Mouse (Mus musculus): ENCODE results near the gene Hps4.

Gene Hps4

GRCm38 (mm10) chr5:112323246-112323645 lies 19.6 kb upstream of the Hps4 start:
- no peak for DNase-seq (ENCODE audit: extremely low spot score, low spot score)

GRCm38 (mm10) chr5:112324637-112325545 lies 18.0 kb upstream of the Hps4 start:
- DNase-seq (ENCODE audit: extremely low spot score, low spot score), result peak; percentile 28

GRCm38 (mm10) chr5:112325546-112326445 lies 17.1 kb upstream of the Hps4 start, which contains the start of gene Tfip11:
Gene Tfip11, plus strand, starts transcription at chr5:112326358.
- DNase-seq (ENCODE audit: extremely low spot score, low spot score), result peak; percentile 99

GRCm38 (mm10) chr5:112326446-112327009 lies 16.4 kb upstream of the Hps4 start:
- no peak for DNase-seq (ENCODE audit: extremely low spot score, low spot score)

GRCm38 (mm10) chr5:112327854-112328253 lies 15.0 kb upstream of the Hps4 start:
- DNase-seq (ENCODE audit: extremely low spot score, low spot score), result no peak

GRCm38 (mm10) chr5:112329805-112330564 lies 12.9 kb upstream of the Hps4 start:
- DNase-seq (ENCODE audit: extremely low spot score, low spot score), result no peak

- peak; percentile 27 for DNase-seq (ENCODE audit: extremely low spot score, low spot score)
Measured at GRCm38 (mm10) chr5:112335473-112335872, 7.4 kb upstream of the Hps4 start.

GRCm38 (mm10) chr5:112337004-112337403 lies 5.9 kb upstream of the Hps4 start:
- no peak for DNase-seq (ENCODE audit: extremely low spot score, low spot score)

GRCm38 (mm10) chr5:112339215-112339614 lies 3.7 kb upstream of the Hps4 start:
- no peak for DNase-seq (ENCODE audit: extremely low spot score, low spot score)

- no peak for DNase-seq (ENCODE audit: extremely low spot score, low spot score)
Measured at GRCm38 (mm10) chr5:112343205-112343595, 317 bp downstream of the Hps4 start.

- DNase-seq (ENCODE audit: extremely low spot score, low spot score), result no peak
Measured at GRCm38 (mm10) chr5:112344092-112344960, 1.4 kb downstream of the Hps4 start.

GRCm38 (mm10) chr5:112346211-112346965 lies 3.5 kb downstream of the Hps4 start:
- no peak for DNase-seq (ENCODE audit: extremely low spot score, low spot score)

- DNase-seq (ENCODE audit: extremely low spot score, low spot score), result no peak
Measured at GRCm38 (mm10) chr5:112349169-112349568, 6.3 kb downstream of the Hps4 start.

GRCm38 (mm10) chr5:112355493-112355892 lies 12.6 kb downstream of the Hps4 start:
- DNase-seq (ENCODE audit: extremely low spot score, low spot score), result no peak

GRCm38 (mm10) chr5:112355910-112356309 lies 13.0 kb downstream of the Hps4 start, which contains the start of gene Gm6583:
Gene Gm6583, minus strand, starts transcription at chr5:112356033.
- no peak for DNase-seq (ENCODE audit: extremely low spot score, low spot score)

- DNase-seq (ENCODE audit: extremely low spot score, low spot score), result no peak
Measured at GRCm38 (mm10) chr5:112356322-112356721, 13.4 kb downstream of the Hps4 start.

- DNase-seq (ENCODE audit: extremely low spot score, low spot score), result no peak
Measured at GRCm38 (mm10) chr5:112359520-112359919, 16.6 kb downstream of the Hps4 start.

- no peak for DNase-seq (ENCODE audit: extremely low spot score, low spot score)
Measured at GRCm38 (mm10) chr5:112360077-112360476, 17.2 kb downstream of the Hps4 start.

- no peak for DNase-seq (ENCODE audit: extremely low spot score, low spot score)
Measured at GRCm38 (mm10) chr5:112364184-112364797, 21.4 kb downstream of the Hps4 start.
